Mouse (Mus musculus) CH12.LX (cell line): ENCODE results near the gene Hoxd8.

Experiments used
- BHLHE40 ChIP-seq: IDR thresholded peaks from 2 replicates; pipeline ENCODE4 v1.6.1; 2011; ENCODE audit warnings: mild to moderate bottlenecking, low read depth, low read length, improper control_type of control experiment
- CHD2 ChIP-seq: IDR thresholded peaks from 2 replicates; pipeline ENCODE4 v1.6.1; 2011; ENCODE audit warnings: low read length, improper control_type of control experiment
- CTCF ChIP-seq, 2 experiments: IDR thresholded peaks in 1 of 2; conservative IDR thresholded peaks in 1 of 2; 2 replicates each; pipeline ENCODE4 v1.5.1; 2011 to 2012; ENCODE audit warnings: low read depth in 2 of 2, low read length in 2 of 2, improper control_type of control experiment in 1 of 2, inconsistent platforms in 1 of 2, mild to moderate bottlenecking in 1 of 2, moderate library complexity in 1 of 2
- E2F4 ChIP-seq: IDR thresholded peaks from 2 replicates; pipeline ENCODE4 v1.6.1; 2011; ENCODE audit warnings: low read depth, low read length, improper control_type of control experiment; ENCODE audit not compliant: insufficient replicate concordance
- KAT2A ChIP-seq: IDR thresholded peaks from 2 replicates; pipeline ENCODE4 v1.6.1; 2012; ENCODE audit warnings: low read length, improper control_type of control experiment, inconsistent platforms; ENCODE audit not compliant: insufficient replicate concordance
- MAFK ChIP-seq: IDR thresholded peaks from 2 replicates; pipeline ENCODE4 v1.6.1; 2011; ENCODE audit warnings: low read length, improper control_type of control experiment; ENCODE audit not compliant: insufficient replicate concordance
- MAX ChIP-seq: IDR thresholded peaks from 2 replicates; pipeline ENCODE4 v1.6.1; 2011; ENCODE audit warnings: low read length, improper control_type of control experiment
- POLR2A ChIP-seq: IDR thresholded peaks from 2 replicates; pipeline ENCODE4 v1.6.1; 2011; ENCODE audit warnings: low read depth, mild to moderate bottlenecking, improper control_type of control experiment, low read length
- POLR2AphosphoS2 ChIP-seq: IDR thresholded peaks from 2 replicates; pipeline ENCODE4 v1.6.1; 2011; ENCODE audit warnings: low read depth, low read length, improper control_type of control experiment
- ZMIZ1 ChIP-seq: IDR thresholded peaks from 2 replicates; pipeline ENCODE4 v1.6.1; 2012; ENCODE audit warnings: low read depth, mild to moderate bottlenecking, inconsistent platforms, low read length, improper control_type of control experiment

- TF ChIP-seq BHLHE40 (no peak), CTCF (conservative IDR thresholded peaks at IDR 0.05 in 1 of 2, IDR thresholded peaks at IDR 0.05 in 1 of 2; ENCODE audit: low read depth in 2 of 2, low read length in 2 of 2) (no peak), ZMIZ1 (no peak), KAT2A (no peak), E2F4 (no peak), POLR2AphosphoS2 (no peak), MAX (no peak), POLR2A (no peak), CHD2 (no peak), MAFK (no peak)
Observed at GRCm38 (mm10) chr2:74702820-74703219, 1.6 kb upstream of the Hoxd8 start.
